Mouse (Mus musculus) CH12.LX (cell line): ENCODE measurements at regions not wholly inside any gene's neighbourhood (a gene's known extent, or its start where the extent isn't known, plus 50 kb on each side); places are given as distances from the start of the nearest gene placed in this dataset.

ENCODE experiments used
- DNase-seq: peaks from one replicate; pipeline ENCODE4 v3.0.0-alpha.2; 2013; ENCODE audit errors: extremely low read depth
- H3K27ac ChIP-seq: 2 replicates; pipeline ENCODE4 v1.5.1; 2012; ENCODE audit warnings: low read depth, mild to moderate bottlenecking, control low read depth, moderate library complexity; ENCODE audit not compliant: insufficient read depth
- H3K27me3 ChIP-seq: replicated peaks from 2 replicates; pipeline ENCODE3; 2012; ENCODE audit warnings: inconsistent platforms
- H3K36me3 ChIP-seq, 2 experiments: replicated peaks in 1 of 2; 2 replicates each; pipeline versions ENCODE3 to v1.6.1; 2012; ENCODE audit warnings: inconsistent platforms in 1 of 2, low read length in 1 of 2, mild to moderate bottlenecking in 1 of 2, mixed read lengths in 1 of 2, moderate library complexity in 1 of 2; ENCODE audit not compliant: control insufficient read depth in 1 of 2, insufficient read depth in 1 of 2
- H3K4me1 ChIP-seq, 2 experiments: 2 replicates each; pipeline ENCODE4 v1.6.1; 2012; ENCODE audit warnings: inconsistent platforms in 1 of 2, moderate library complexity in 1 of 2; ENCODE audit not compliant: insufficient read depth in 2 of 2, control insufficient read depth in 1 of 2
- H3K4me2 ChIP-seq: 2 replicates; pipeline ENCODE4 v1.6.1; 2012; ENCODE audit warnings: low read depth, mild to moderate bottlenecking, control low read depth; ENCODE audit not compliant: poor library complexity, insufficient read depth, severe bottlenecking
- H3K4me3 ChIP-seq, 3 experiments: fragments of 150-350 bp in 1 of 3; sonication (generic) in 1 of 3; replicated peaks in 1 of 3; 2 replicates each; pipeline versions ENCODE3 to v1.5.1; 2011 to 2012; ENCODE audit warnings: low read depth in 2 of 3, low read length in 2 of 3, mild to moderate bottlenecking in 2 of 3, moderate library complexity in 2 of 3, control low read depth in 1 of 3, improper control_type of control experiment in 1 of 3, inconsistent platforms in 1 of 3, mixed read lengths in 1 of 3; ENCODE audit not compliant: poor library complexity in 1 of 3
- H3K79me2 ChIP-seq: replicated peaks from 2 replicates; pipeline ENCODE4 v1.6.1; 2012; ENCODE audit warnings: mild to moderate bottlenecking, moderate library complexity; ENCODE audit not compliant: control insufficient read depth, poor library complexity, insufficient read depth, severe bottlenecking; ENCODE audit errors: extremely low read depth
- H3K9ac ChIP-seq: 2 replicates; pipeline ENCODE4 v1.6.1; 2012; ENCODE audit warnings: low read depth, mild to moderate bottlenecking, control low read depth, moderate library complexity; ENCODE audit not compliant: insufficient read depth
- H3K9me3 ChIP-seq: replicated peaks from 2 replicates; pipeline ENCODE3; 2012; ENCODE audit warnings: low read length, inconsistent platforms, mixed read lengths
- BHLHE40 ChIP-seq: IDR thresholded peaks from 2 replicates; pipeline ENCODE4 v1.6.1; 2011; ENCODE audit warnings: mild to moderate bottlenecking, low read depth, low read length, improper control_type of control experiment
- CHD2 ChIP-seq: IDR thresholded peaks from 2 replicates; pipeline ENCODE4 v1.6.1; 2011; ENCODE audit warnings: low read length, improper control_type of control experiment
- E2F4 ChIP-seq: IDR thresholded peaks from 2 replicates; pipeline ENCODE4 v1.6.1; 2011; ENCODE audit warnings: low read depth, low read length, improper control_type of control experiment; ENCODE audit not compliant: insufficient replicate concordance
- ELF1 ChIP-seq: IDR thresholded peaks from 2 replicates; pipeline ENCODE4 v1.6.1; 2014; ENCODE audit warnings: low read depth, mild to moderate bottlenecking, inconsistent platforms, low read length, improper control_type of control experiment
- ETS1 ChIP-seq: conservative IDR thresholded peaks from 2 replicates; pipeline ENCODE4 v1.6.1; 2012; ENCODE audit warnings: low read depth, mild to moderate bottlenecking, inconsistent platforms, low read length, improper control_type of control experiment, moderate library complexity
- GABPA ChIP-seq: IDR thresholded peaks from 2 replicates; pipeline ENCODE4 v1.6.1; 2012; ENCODE audit warnings: low read depth, low read length, improper control_type of control experiment, inconsistent platforms; ENCODE audit not compliant: insufficient replicate concordance
- JUN ChIP-seq: IDR thresholded peaks from 2 replicates; pipeline ENCODE4 v1.6.1; 2011; ENCODE audit warnings: low read depth, mild to moderate bottlenecking, low read length, improper control_type of control experiment, moderate library complexity; ENCODE audit not compliant: insufficient read depth
- MAFK ChIP-seq: IDR thresholded peaks from 2 replicates; pipeline ENCODE4 v1.6.1; 2011; ENCODE audit warnings: low read length, improper control_type of control experiment; ENCODE audit not compliant: insufficient replicate concordance
- MAX ChIP-seq: IDR thresholded peaks from 2 replicates; pipeline ENCODE4 v1.6.1; 2011; ENCODE audit warnings: low read length, improper control_type of control experiment
- NELFE ChIP-seq: IDR thresholded peaks from 2 replicates; pipeline ENCODE4 v1.6.1; 2011; ENCODE audit warnings: low read depth, low read length, improper control_type of control experiment
- PAX5 ChIP-seq: IDR thresholded peaks from 2 replicates; pipeline ENCODE4 v1.6.1; 2012; ENCODE audit warnings: low read length, inconsistent platforms, mixed read lengths
- POLR2A ChIP-seq: IDR thresholded peaks from 2 replicates; pipeline ENCODE4 v1.6.1; 2011; ENCODE audit warnings: low read depth, mild to moderate bottlenecking, improper control_type of control experiment, low read length
- SMC3 ChIP-seq: IDR thresholded peaks from 2 replicates; pipeline ENCODE4 v1.6.1; 2011; ENCODE audit warnings: low read depth, low read length, improper control_type of control experiment
- UBTF ChIP-seq: IDR thresholded peaks from 2 replicates; pipeline ENCODE4 v1.6.1; 2012; ENCODE audit warnings: low read depth, mild to moderate bottlenecking, inconsistent platforms, low read length, improper control_type of control experiment, moderate library complexity
- ZC3H11A ChIP-seq: IDR thresholded peaks from 2 replicates; pipeline ENCODE4 v1.6.1; 2012; ENCODE audit warnings: low read depth, mild to moderate bottlenecking, inconsistent platforms, low read length, improper control_type of control experiment
- dilution Hi-C: fragments of 300-500 bp; cut with MboI; formaldehyde crosslinking; loops from 2 replicates; pipeline ENCODE4 v1.14.3; 2020; ENCODE audit warnings: low sequenced_read_pairs; ENCODE audit not compliant: extremely low pct_unique_long_range_greater_than_20kb, extremely low pct_ligation_motif_present
- in situ Hi-C: fragments of 300-500 bp; cut with MboI; formaldehyde crosslinking; loops from 3 replicates; pipeline ENCODE4 v1.14.3; 2019; ENCODE audit warnings: low sequenced_read_pairs, low pct_ligation_motif_present, low pct_unique_long_range_greater_than_20kb, mixed read lengths

DNA sequence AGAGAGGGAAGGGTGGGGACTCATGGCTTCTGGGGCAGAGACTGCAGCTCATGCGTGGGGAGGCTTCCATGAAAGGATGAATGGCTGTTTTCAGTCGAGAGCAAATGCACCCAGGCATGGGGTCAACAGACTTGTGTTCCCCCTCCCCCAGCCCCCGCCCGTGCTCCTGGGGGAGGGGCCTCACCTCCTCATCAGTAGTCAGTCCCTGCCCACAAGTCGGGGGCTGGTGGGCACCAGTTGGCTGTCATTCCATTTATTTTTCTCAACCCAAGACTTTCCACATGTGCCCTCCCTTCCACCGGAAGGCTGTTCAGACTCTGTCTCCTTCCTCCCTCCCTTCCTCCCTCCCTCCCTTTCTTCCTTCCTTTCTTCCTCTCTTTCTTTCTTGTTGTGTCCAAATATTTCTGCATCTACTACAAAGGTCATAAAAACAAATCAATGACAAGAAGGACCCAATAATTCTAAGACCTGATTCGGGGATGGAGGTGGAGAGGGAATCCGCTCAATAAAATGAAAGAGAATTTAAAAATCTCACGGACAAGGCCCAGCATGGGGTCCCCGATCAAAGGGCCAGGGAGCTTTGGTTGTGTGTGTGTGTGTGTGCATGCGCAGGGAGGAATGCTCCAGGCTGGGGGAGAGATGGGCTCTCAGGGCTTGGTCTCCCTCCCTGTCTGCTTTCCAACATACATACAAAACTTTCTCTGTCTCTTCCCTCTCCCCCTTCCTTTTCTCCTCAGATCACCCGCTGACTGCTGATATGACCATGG, 57.7 kb downstream of the Rpl14 start:
- H3K4me3 ChIP-seq = no peak overlapping the region
- no peaks in the 10 kb centered on the region for H3K36me3 ChIP-seq
- peaks cover 17% of the 10 kb centered on the region for H3K9me3 ChIP-seq
- H3K4me2 ChIP-seq = no peak overlapping the region
- in situ Hi-C loops (no loop called here), dilution Hi-C loops (no loop called here)
- no peaks in the 10 kb centered on the region for H3K4me1 ChIP-seq
- no peak for DNase-seq
- TF ChIP-seq ZC3H11A = no peak
- no peak for TF ChIP-seq MAX
- no peak for TF ChIP-seq JUN
- TF ChIP-seq BHLHE40 = no peak
- no peak for TF ChIP-seq SMC3
- TF ChIP-seq E2F4 = no peak
- TF ChIP-seq NELFE = no peak
- TF ChIP-seq CHD2 = no peak
- H3K27me3 ChIP-seq = peaks cover 8% of the 10 kb centered on the region
- no peak overlapping the region for H3K27ac ChIP-seq
- H3K9ac ChIP-seq = no peak overlapping the region
- no peaks in the 10 kb centered on the region for H3K79me2 ChIP-seq

DNA sequence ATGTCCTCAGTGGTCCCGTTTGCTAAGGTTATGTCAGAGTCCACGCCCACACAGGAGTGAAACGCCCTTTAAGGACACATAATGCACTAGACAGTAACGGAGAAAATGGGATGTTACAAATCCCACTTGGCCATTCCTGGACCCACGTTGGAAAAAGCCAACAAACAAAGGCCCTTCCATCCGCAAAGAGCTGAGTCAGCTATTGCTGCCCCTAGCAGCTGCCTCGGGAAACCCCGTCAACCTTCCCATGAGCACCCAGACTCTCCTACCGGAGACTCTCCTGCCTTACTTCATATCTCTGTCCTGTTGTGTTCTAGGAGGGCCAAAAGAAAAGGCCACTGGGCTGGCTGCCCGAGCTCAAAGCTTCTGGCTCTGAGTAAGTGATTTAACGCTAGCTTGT, 58.4 kb downstream of the Rpl14 start:
- dilution Hi-C loops = no loop called here
- no peak overlapping the region for H3K4me3 ChIP-seq
- TF ChIP-seq BHLHE40 (no peak), ELF1 (no peak), GABPA (no peak), ETS1 (no peak)
- H3K9me3 ChIP-seq = peaks cover 12% of the 10 kb centered on the region
- H3K9ac ChIP-seq = no peak overlapping the region
- no peak overlapping the region for H3K4me2 ChIP-seq
- H3K27ac ChIP-seq = no peak overlapping the region
- no peaks in the 10 kb centered on the region for H3K79me2 ChIP-seq
- no peak for DNase-seq
- H3K4me1 ChIP-seq = no peaks in the 10 kb centered on the region
- H3K27me3 ChIP-seq = peaks cover 8% of the 10 kb centered on the region
- in situ Hi-C loops = no loop called here
- H3K36me3 ChIP-seq = no peaks in the 10 kb centered on the region

- Histone ChIP-seq H3K4me1 (no peaks in the 10 kb centered on the region), H3K79me2 (no peaks in the 10 kb centered on the region), H3K36me3 (no peaks in the 10 kb centered on the region), H3K4me2 (no peak overlapping the region), H3K9ac (no peak overlapping the region), H3K4me3 (no peak overlapping the region), H3K9me3 (peaks cover 2% of the 10 kb centered on the region), H3K27me3 (peaks cover 6% of the 10 kb centered on the region), H3K27ac (no peak overlapping the region)
- no peak for DNase-seq
- in situ Hi-C loops = no loop called here
- dilution Hi-C loops = no loop called here
- TF ChIP-seq UBTF = no peak
- no peak for TF ChIP-seq MAX
- TF ChIP-seq PAX5 = no peak
- no peak for TF ChIP-seq POLR2A
- no peak for TF ChIP-seq MAFK
Observed at GRCm38 (mm10) chr9:120632821-120633220, 61.6 kb downstream of the Rpl14 start.
